Mouse (Mus musculus) left cerebral cortex, adult 2 months (tissue): ENCODE measurements around the gene Miga1. TPM values are rescaled to one million over a fixed set of nuclear protein-coding genes. Genes with fewer than 3 reads are reported as not detected.
"Not testable (repeated sequence)": the region's sequence is repeated elsewhere in the genome, so short reads cannot be mapped to it uniquely, and the experiment has no call there.

Source experiments
- DNase-seq, 2 experiments: peaks; one replicate each; pipeline ENCODE4 v3.0.0; 2021 to 2022; ENCODE audit warnings: low spot score in 2 of 2, mixed read lengths in 1 of 2; ENCODE audit errors: extremely low spot score in 1 of 2
- H3K27ac ChIP-seq: fragments of 200-600 bp; 2 replicates; pipeline ENCODE4 v1.8.1; 2022
- H3K4me3 ChIP-seq: fragments of 200-600 bp; 2 replicates; pipeline ENCODE4 v1.8.1; 2022
- CTCF ChIP-seq: fragments of 200-600 bp; IDR thresholded peaks from 2 replicates; pipeline ENCODE4 v1.8.1; 2022; ENCODE audit warnings: antibody characterized with exemption, mild to moderate bottlenecking, moderate library complexity
- intact Hi-C: fragments of 180-260 bp; cut with DNase I; formaldehyde crosslinking; loops from one replicate; pipeline ENCODE4 v1.15.1; 2025
- total RNA-seq, 2 experiments: library from RNA; stranded (reverse); gene quantifications; 2 replicates each; pipeline ENCODE4 v1.2.3; 2021

Gene Miga1
- total RNA-seq, 2 experiments from 2014 or later, result 76.2 to 78.3 TPM

DNA sequence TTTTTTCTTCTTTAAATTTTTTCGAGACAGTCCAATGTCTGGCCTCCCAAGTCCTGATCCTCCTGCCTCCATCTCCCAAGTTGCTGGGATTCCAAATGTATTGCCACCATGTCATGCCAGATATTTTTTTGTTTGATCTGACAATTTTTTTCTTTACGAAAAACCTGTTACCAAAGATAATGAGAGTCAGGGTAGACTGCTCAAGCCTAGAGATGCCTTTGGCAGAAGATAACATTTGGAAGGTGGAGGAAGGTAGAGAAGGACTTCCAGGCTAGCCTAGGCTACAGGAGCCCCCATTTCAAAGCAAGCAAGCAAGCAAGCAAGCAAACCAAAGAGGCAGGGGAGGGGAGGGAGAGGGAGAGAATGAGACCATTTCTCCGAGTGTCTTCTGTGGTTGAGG, 7.0 kb upstream of the Miga1 start:
- TF ChIP-seq CTCF, result no peak
- peak overlapping the region; percentile 61 for H3K4me3 ChIP-seq
- intact Hi-C loops, result no loop called here

DNA sequence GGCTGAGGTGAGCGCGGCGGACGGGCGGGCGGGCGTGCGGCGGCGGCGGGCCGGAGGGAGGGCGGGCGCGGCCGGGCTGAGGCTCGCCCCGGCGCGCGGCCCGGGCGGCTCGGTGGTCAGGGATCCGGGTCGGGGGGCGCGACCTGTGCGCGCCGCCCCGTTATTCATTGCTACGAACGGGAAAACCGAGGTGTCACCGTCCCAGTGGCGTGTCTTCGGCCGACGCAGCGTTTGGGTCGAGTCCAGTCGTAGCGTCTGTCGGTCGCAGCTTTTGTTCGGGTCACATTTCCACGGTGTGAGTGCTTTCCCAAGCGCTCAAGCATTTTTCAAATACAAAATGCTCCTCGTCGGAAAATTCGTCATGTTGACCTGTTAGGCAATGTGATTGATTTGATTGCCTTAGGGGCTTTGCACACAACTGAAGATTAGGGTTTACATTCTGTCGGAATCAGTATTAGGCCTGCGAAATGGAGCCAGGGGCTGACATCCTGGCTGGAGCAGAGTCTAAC, 6.5 kb upstream of the Miga1 start:
- peak in 1 of 2 experiments; percentile 49 for DNase-seq
- H3K27ac ChIP-seq, result peak overlapping the region; percentile 69
- intact Hi-C loops, result no loop called here
- peak overlapping the region; percentile 61 for H3K4me3 ChIP-seq
- TF ChIP-seq CTCF, result no peak

More for the DNA sequence above, 7.0 kb upstream of the Miga1 start:
- no peak for DNase-seq
- peak overlapping the region; percentile 69; the same call in 1 of the 2 replicates for H3K27ac ChIP-seq

DNA sequence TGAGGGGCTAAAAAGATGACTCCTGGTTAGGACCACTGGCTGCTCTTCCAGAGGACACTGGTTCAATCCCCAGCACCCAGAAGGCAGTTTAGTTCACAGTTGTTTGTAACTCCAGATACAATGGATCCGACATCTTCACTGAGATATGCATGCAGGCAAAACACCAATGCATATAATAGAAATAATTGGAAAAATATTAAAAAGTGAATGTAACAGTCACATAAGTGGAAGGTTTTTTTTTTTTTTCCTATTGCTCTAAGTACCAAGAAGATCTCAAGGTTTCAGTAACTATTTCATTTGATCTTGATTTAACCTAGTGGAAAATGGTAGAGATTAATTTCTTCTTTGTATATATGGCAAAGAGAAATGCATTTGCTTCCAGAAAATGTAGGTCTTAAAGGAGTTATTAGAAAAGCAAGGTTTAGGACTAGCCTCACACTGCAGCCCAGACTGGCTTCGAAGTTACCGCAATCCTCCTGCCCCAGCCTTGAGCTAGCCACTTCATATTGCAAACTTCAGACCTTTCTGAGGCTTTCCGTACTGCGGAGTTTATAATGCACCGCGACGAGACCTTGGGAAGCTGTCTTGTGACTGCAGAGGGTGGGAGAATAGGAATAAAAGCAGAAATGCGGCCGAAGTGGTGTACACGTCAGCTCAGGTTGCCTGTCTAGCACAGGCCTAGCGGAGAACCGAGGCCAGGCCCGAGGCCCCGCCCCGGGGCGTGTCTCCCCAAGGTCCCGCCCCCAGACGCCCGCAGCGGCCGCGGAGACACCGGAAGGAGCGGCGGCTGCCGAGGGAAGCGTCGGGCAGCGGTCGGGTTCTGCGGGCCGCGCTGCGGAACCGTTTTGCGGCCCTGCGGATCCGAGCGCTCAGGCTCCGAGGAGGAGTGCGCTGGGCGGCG, 5.8 kb upstream of the Miga1 start, which contains the start of gene Usp33:
TSS of gene Usp33 (plus strand) at position 747 of the 901 bp plus-strand sequence.
- intact Hi-C loops, result no loop called here
- Histone ChIP-seq H3K27ac (peak within 1 kb of the TSS; percentile 69), H3K4me3 (peak within 1 kb of the TSS; percentile 61)
- DNase-seq, result peak; percentile 94 to 96
- no peak; the same call in 1 of the 2 replicates for TF ChIP-seq CTCF

GRCm38 (mm10) chr3:152342961-152343517, 2.8 kb upstream of the Miga1 start:
- no peak for TF ChIP-seq CTCF
- DNase-seq, result no peak
- Histone ChIP-seq H3K4me3 (no peak overlapping the region), H3K27ac (no peak overlapping the region)
- intact Hi-C loops, result no loop called here

DNA sequence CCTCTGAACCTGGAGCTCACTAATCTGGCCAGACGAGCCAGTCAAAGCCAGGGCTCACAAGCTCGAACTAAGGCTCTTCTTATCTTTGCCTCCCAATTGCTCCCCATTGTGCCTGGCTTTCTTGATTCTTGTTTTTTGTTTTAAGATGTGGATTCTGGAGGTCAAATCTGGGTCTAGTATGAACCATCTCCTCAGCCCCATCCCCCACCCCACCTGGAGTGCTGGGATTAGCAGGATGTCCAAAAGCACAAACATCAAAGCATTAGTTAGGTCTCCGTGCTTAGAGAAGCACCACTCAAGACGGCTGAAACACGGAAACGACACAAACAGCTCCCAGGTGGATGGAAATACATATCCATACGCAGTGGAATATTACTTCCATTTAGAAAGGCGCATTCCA, 4.1 kb downstream of the Miga1 start:
- Histone ChIP-seq H3K27ac (no peak overlapping the region), H3K4me3 (no peak overlapping the region)
- intact Hi-C loops, result no loop called here
- no peak for TF ChIP-seq CTCF
- no peak for DNase-seq

DNA sequence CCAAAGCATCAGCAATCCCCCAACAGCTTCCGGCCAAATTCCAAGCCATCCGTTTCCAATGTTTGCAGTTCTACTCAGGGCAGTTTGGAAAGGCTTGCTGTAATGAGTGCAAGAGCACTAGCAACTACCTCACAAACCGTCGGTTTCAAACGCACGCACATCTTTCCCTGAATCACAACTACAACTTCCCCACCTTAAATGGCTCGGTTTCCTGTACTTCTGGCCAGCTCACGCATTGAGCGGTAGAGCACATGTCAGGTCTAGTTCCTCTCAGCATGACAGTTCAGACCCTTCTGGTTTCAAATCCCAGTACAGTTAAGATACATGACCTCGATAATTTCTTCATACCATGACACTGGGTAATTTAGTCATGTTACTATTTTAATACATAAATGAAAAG, 6.6 kb downstream of the Miga1 start:
- Histone ChIP-seq H3K27ac (no peak overlapping the region), H3K4me3 (no peak overlapping the region)
- intact Hi-C loops, result no loop called here
- DNase-seq, result no peak
- no peak for TF ChIP-seq CTCF

DNA sequence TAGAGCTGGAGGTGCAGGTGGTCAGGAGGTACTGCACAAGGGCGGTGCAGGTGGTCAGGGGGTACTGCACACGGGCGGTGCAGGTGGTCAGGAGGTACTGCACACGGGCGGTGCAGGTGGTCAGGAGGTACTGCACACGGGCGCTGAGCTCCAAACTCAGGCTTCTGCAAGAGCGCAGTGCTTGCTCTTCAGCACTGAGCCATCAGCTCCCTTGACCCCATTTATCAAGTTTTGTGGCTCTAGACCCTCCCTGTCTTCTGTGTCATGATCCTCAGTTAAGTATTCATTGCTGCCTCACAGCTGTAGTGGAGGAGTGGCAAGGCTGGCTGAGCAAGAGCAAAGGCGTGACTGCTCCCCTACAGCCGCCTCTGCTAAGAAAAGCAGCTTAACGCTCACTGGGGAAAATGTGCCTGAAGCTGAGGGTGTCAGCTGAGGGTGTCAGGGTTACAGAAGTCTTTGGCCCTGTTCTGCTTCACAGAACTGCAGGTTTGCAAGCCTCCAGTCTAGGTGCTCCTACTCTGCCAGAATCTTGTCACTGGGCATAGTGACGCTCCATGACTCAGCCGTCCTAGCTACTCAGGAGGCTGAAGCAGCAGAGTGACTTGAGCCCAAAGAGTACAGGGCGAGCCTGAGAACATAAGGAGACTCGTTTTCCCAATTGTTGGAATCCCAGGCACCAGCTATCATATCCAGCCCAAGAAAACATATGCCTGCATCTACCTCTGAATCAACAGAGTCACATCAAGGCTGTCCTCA, 7.5 kb downstream of the Miga1 start:
- intact Hi-C loops, result no loop called here
- Histone ChIP-seq H3K4me3 (no peak overlapping the region), H3K27ac (no peak overlapping the region)
- no peak for DNase-seq
- TF ChIP-seq CTCF, result no peak

DNA sequence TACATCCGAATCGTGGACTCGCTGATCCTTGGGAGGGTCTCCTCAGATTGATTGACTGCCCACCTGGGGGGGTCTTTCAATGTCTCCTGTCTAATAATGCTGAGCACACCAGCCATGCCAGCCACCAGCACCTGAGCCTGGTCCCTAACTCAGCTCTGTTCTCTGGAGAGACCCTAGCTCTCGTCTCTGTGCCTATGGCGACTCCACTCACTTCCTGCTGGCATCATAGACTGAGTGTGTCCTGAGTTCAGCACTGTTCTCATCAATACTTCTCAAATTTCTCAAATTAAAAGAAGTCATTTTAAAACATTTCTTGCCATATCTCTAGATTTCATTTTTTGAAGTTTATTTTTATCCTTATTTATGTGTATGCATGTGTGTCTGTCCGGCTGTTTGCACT, 8.1 kb downstream of the Miga1 start:
- TF ChIP-seq CTCF, result no peak
- no peak for DNase-seq
- intact Hi-C loops, result no loop called here

GRCm38 (mm10) chr3:152321765-152322547, 18.3 kb downstream of the Miga1 start:
- no peak overlapping the region for H3K27ac ChIP-seq
- no peak overlapping the region for H3K4me3 ChIP-seq
- no peak for TF ChIP-seq CTCF
- DNase-seq, result no peak
- intact Hi-C loops, result no loop called here

More for the DNA sequence above, 8.1 kb downstream of the Miga1 start:
- H3K4me3 ChIP-seq, result no peak overlapping the region
- H3K27ac ChIP-seq, result no peak overlapping the region

GRCm38 (mm10) chr3:152320972-152321645, 19.1 kb downstream of the Miga1 start:
- intact Hi-C loops, result no loop called here
- peak in 1 of 2 experiments; percentile 6 for DNase-seq
- TF ChIP-seq CTCF, result no peak; the same call in 1 of the 2 replicates
- Histone ChIP-seq H3K4me3 (no peak overlapping the region), H3K27ac (no peak overlapping the region)

DNA sequence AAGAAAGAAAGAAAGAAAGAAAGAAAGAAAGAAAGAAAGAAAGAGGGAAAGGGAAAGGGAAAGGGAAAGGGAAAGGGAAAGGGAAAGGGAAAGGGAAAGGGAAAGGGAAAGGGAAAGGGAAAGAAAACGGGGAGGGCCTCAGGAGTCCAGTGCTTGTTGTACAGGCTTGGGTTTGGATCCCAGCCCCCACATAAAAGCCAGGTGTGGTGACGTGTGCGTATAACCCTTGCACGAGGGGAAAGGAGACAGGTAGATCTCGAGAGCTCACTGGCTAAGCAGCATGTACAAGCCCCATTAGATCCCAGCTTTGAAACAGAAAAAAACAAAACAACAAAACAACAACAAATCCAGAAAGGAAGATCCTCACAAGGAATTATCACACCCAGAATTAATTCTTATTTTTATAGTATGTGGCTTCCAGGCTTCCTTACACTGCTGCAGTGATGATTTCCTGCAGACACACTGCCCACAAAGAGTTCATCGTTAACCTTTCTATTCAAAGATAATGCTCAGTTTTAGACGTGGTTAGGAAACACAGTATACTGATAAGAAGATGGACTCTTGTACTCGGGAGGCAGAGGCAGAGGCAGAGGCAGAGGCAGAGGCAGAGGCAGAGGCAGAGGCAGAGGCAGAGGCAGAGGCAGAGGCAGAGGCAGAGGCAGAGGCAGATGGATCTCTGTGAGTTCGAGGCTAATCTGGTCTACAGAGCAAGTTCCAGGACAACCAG, 23.6 kb downstream of the Miga1 start:
- H3K4me3 ChIP-seq, intact Hi-C loops, DNase-seq, H3K27ac ChIP-seq: not testable (repeated sequence)
